Mouse (Mus musculus) inflammation-experienced regulatory T-cells, adult 6 months (primary cell): Measurements from ENCODE around the gene Ttll12. TPM values are rescaled to one million over a fixed set of nuclear protein-coding genes. Genes with fewer than 3 reads are reported as not detected.

Experiments
- ATAC-seq: one replicate; pipeline ENCODE4 v1.8.0; 2017
- polyA plus RNA-seq, 3 experiments: library from polyadenylated mRNA; unstranded; fragments of 100-300 nt; shearing (Covaris generic); gene quantifications; one replicate each; pipeline ENCODE4 v1.2.1; 2017

Gene Ttll12
- polyA plus RNA-seq, 3 experiments from 2014 or later = 11.0 to 17.4 (median 13.2) TPM

DNA sequence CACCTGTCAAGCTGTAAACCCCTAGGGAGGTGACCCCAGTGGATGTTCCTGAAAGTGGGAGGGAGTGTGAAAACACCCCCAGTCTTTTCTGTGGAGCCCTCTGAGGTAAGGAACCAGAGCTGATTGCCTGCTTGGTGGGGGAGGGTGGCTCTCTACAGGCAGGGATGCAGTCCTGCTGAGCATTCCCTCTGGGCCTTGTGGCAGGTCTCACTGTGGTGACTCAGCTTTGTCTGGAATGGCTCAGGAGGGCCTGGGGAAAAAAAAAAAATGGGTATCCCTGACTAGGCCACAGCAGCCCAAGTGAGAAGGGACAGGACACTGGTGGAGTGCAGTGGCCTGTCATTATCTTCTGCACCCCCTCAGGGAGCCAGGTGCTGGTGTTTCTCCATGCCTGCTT lies 1.8 kb downstream of the Ttll12 start:
- no peak for ATAC-seq

DNA sequence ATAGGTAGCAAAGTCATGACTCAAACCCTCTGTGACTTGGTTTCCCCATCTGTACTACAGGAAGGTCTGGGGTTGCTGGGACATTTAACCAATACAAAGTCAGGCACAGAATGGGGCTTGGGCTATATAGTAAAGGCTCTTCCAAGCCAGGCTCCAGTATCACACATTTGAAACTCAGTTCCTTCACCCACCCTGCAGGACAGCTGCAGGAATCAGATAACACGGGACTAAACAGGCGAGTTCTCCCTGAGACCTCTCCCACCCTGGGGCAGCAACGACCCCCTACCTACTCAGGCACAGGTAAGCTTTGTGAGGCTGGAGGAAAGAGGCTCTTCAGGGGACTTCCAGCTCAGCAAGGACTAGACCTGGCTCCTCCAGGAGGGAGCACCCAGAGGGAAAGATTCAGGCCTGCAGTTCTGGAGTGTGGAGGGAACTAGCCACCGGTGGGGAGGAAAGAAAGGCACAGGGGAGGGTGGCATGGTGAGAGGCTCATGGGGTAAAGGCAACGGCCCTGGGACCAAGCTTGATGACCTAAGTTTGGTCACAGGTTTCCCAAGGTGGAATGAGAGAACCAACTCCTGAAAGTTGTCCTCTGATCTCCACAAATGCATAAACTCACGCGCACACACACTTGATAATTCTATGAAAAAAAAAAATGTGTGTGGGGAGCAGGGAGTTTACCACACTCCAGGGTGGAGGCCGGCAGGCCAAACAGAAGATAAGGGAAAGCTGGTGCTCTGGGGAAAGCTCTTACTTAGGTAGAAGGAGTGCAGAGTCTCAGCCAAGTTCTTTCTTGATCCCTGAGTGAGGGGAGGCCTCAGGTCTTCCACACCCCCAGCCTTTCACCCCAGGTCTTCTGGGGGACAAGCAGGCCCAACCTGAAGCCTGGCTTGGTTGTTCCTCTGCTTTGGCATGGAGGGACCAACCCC lies 2.4 kb downstream of the Ttll12 start:
- no peak for ATAC-seq

DNA sequence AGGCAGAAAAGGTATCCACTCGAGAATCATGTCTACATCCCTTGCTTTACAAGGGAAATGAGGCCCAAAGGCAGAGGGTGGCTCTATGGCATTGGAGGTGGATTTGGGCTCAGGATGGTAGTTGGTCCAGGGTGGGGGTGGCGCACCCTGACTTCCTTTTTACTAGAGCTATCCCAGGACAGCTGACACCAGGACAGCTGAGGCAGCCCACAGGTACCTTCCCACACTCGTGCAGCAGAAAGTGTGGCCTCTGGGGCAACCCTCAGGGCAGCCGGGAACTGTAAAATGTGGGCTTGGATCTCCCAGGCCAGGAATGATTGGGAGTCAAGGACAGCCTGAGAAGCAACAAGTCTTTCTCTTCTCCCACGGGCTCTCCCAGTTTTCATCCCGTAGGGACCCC lies 3.2 kb downstream of the Ttll12 start:
- no peak for ATAC-seq

DNA sequence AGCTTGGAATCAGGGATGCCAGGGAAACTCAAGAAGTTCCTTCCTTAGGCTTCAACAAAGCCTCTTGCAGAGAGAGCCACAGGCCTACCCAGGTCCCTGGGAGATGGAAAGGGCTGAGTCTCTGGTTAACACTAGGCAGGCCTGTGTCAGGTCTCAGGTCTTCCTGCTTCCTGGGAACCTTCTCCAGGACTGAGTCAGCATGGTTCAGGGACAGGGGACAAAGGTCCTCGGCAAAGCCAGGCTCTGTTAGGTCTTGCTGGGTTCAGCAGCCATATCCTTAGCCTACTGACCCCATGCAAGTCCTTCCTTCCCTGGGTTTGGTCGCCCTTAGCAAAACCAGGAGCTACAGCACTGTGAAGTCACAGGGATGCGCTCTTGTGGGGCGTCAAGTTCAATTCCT lies 4.1 kb downstream of the Ttll12 start:
- no peak for ATAC-seq

DNA sequence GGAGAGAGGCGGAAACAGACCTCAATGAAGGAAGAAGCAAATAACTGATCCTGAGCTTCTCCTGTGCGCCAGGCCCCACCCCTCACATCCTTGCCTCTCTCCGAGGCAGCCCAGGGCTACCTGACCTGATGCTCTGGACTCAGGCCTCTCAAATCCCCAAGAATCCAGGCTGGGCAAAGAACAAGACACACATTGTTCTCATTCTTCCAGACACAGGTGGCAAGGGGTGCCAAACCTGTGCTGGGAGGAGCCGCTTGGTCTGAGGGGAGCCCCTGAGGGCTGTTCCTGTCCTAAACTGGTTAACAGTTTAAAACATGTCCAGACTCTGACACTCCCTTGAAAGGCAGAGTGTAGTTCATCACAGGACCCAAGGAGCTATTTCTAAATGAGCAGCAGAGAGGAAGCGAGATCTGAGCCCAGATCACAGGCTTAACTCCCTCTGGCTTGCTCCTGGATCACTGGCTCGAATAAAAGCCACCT lies 10.2 kb downstream of the Ttll12 start:
- ATAC-seq = no peak

DNA sequence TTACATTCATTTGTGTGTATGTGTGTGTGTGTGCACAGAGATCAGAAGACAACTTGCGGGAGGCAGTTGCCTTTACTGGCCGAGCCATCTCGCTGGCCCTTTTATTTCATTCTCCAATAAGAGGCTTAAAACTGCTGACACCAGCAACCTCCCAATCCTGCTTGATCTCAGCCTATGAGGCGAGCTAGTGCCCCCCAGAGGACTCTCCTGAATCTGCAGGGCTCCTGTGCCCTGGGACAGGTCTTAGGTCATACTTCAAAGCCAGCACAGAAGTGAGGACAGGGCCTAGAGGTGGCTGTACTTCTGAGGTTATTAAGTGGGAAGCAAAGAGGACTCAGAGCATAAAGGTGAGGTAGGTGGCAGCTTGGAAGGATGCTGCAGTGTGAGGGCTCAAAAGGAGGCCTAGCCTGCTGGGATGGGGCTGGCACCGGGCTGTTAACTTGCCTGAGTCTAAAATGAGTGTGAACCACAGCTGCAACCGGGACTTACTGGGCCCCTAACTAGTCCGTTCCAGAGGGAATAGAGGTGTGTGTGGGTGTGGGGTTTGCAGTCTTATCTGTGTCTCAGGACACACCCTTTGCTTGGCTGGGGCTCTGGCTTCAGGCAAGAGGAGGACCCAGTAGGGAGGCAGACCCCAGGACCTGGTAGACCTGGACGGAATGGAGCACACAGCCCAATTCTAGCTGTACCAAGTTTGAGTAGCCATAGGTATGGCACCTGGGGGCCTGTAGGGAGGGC lies 11.4 kb downstream of the Ttll12 start:
- no peak for ATAC-seq

DNA sequence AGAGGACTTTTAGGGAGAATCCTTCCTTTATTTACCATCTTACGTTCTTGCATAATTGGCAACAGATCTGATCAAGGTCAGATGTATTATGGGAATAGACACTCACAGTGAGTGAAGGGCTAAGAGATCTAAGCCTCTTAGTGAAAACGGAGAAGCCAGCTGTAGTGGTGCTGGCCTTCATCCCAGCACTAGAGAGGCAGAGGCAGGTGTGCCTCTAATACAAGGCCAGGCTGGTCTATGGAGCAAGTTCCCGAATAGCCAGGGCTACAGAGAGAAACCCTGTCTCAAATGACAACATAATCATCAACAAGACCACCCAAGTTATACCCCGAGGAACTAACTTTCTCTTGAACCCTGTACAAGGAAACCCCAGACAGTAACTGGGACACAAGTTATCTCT lies 12.0 kb downstream of the Ttll12 start:
- no peak for ATAC-seq

DNA sequence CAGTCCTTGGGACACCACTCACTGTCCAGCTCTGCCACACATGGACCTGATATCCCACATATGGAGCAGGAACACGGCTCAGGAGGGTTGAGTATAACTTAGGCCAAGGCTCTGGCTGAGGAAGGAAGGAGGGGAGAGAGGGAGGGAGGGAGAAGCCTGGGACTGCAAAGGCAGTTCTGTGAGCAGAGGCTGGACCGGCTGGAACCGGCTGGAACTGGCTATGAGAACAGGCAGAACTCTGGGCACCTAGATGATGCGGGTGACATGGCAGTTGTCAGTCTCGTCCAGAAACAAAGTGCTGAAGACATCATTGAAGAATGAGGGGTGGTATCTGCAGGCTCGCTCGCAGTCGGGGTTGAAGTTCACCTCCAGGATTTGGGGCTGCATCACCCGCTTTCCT lies 18.3 kb downstream of the Ttll12 start:
- ATAC-seq = no peak

DNA sequence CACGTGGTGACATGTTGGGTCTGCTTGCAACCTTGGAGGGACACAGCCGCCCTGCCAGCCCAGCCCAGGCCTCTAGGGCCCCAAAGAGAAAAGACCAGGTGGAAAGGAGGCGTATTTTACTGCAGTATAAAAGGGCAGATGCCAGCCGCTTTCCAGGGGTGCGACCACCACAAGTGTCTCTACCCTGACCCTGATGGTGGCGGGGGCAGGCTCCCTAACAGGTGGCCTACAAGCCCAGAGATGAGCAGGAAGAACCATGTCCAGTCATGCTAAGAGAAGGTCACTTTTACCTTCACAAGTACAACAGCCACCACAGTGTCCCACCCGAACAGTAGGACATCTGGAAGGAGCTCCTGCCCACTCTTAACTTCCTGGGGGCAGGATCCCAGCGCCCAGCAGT lies 19.4 kb downstream of the Ttll12 start:
- no peak for ATAC-seq

DNA sequence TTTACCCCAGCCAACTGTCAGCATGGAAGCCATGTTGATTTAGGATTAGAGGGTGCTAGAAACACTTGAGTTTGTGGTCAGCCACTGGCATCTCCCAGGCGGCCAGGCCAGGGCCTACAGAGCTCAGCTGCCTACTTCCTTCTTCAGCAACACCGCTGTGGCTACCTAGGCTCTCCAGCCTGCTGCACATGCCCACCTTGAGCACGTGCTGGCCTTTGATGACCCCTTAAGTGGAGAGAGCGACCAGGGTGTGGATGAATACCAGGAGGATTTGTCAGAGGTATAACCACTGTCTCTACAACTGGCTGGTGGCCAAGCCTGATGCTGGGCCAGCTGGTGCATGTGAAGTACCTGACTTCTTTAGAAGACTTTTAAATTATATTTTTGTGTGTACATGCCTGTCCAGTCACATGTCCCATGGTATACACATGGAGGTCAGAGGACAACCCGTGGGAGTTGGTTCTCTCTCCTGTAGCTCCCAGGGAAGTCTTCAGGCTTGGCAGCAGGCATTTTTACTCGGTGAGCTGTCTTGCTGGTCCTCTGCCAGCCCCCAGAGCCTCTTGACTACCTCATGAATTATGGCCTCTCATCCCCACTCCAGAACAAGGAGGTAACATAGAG lies 20.1 kb downstream of the Ttll12 start:
- ATAC-seq = no peak

DNA sequence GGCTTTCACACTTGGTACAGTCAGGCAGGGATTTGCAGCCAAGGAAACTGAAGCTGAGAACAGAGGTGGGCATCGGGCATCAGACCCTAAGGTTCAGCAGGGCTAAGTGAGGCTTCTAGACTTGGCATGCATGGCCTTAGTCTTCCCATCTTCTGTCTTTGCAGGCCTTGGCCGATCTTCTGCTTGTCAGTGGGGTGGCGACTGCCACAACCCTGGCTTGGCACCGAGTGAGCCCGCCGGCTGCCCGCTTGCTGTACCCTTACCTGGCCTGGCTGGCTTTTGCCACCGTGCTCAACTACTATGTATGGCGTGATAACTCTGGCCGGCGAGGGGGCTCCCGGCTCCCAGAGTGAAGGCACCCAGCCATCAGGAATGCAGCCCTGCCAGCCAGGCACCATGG lies 21.4 kb downstream of the Ttll12 start:
- no peak for ATAC-seq

DNA sequence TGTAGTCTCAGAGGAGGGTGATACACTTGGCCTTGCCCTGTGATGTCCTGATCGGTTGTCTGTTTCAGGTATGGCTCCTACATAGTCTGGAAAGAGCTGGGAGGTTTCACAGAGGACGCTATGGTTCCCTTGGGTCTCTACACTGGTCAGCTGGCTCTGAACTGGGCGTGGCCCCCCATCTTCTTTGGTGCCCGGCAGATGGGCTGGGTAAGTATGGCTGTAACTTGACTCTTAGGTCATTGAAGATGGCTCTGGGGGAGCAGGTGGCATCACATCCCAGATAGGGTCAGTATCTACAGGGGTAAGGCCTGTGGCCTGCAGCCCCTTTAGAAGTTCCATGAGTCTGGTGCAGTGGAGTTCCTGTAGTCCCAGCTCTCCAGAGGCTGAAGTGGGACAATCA lies 22.8 kb downstream of the Ttll12 start:
- no peak for ATAC-seq

DNA sequence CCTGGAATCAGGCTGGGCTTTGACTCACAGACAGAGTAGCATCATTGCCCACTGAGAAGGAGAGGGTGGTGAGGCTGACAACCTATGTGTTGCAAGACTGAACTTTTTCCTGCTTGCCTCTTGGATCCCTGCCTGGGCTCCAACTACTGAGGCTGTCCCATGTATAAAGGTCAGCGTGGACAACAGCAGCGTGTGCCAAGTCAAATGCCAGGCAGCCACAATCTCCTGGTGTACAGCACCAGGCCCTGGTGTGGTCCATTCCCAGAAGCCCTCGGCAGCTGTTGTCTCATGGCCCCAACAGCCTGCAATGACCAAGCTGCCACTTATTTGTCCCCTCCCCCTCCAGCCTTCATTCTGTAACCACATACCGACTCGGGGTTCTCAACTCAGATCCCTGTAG lies 23.3 kb downstream of the Ttll12 start:
- no peak for ATAC-seq

DNA sequence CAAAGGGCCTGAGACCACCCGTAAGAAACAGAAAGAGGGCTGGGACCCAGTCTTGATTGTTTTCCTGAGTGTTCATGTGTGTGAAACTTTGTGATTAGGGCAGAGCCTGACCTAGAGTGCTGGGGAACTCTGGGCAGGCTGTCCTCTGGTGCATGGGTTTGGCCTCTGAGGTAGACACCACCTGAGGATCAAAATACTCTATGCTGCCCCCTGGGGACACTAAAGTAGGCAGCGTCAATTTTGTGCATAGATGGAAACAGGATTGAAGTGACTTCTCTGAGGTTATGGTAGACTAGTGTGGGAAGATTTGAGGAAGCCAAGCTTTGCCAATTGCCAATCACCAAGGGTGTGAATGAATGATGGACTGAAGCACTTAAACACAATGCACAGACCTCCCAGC lies 24.3 kb downstream of the Ttll12 start:
- ATAC-seq = no peak

DNA sequence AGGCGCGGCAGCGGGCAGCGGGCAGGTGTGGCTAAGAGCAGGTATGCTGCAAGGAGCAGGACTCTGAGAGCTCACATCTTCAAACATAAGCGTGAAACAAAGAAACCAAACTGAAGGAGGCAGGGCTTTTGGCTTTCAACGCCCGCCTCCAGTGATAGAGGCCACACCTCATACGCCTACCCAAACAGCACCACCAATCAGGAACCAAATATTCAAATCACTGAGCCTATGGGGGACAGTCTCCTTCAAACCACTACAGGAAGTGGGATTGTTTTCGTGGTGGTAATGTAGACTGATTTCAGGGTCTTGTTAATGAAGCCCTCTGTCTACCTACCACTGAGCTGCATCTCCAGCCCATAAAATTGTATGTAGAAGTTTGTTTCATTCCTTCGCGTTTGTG lies 25.3 kb downstream of the Ttll12 start:
- peak; percentile 54 for ATAC-seq

DNA sequence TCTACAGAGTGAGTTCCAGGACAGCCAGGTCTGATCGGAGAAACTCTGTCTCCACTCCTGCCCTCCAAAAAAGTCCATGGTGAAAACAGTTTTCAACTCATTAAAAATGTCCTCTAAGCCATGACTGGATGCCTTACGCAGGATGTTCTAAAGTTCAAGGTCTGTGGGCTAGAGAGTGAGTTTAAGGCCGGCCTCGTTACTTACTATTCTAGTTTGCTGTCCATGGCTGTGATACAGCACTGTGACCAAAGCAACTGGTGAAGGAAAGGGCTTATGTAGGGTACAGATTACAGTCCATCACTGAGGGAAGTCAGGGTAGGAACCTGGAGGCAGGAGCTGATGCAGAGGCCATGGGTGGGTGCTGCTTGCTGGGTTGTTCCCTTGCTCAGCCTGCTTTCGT lies 26.4 kb downstream of the Ttll12 start:
- ATAC-seq = no peak

DNA sequence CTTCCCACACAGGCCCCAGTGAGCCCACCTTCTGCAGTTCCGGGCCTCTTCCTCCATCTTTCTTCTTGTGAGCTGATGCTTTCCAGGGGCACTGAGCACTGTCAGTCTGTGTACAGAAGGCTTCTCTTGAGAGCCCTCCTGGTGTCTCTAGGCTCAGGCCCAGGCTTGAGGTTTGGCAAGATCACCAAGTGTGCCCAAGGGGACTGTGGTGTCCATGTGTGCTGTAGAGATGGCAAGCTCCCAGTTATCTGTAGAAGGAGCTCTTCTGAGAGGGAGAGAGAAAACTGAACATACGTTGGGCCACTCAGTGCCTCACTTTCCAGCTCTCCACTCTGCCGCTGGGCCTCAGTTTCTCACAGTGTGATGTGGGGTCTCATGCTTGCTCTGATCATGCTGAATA lies 27.2 kb downstream of the Ttll12 start:
- ATAC-seq = no peak

DNA sequence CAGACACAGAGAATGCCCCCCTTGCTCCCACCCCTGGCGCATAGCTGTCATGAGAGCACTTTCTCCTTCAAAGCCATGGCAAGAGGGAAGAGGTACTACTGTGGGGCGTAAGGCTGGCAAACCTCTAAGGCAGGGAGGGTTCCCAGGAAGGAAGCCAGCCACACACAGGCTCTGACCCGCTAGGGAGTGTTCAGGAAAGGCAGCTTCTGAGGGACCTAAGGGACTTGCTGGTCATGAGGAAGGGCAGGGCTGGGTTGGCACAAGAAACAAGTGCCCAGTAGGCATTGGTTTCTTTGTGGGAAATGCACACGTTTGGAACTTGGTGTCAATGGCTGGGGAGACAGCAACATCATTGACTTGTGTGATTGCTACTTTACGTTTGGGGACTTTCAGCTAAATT lies 29.0 kb downstream of the Ttll12 start:
- ATAC-seq = no peak

DNA sequence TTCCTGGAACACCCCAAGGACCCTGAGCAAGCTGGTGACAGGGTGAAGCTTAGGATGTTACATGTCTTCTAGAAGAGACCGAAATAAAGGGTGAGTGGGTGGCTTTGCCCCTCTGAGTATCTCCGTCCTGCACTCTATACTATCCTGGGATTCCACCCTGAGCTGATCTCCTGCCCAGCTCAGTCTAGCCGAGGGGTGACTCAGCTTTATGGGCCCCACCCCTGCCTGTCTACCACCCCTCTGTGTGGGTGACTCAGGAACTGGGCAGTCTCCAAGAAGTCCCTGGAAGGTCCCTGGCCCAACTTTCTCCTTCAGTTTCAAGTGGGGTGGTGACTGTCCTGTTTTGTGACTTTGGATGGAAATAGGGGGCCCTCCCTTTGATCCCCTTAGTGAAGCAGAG lies 29.5 kb downstream of the Ttll12 start:
- ATAC-seq = no peak

DNA sequence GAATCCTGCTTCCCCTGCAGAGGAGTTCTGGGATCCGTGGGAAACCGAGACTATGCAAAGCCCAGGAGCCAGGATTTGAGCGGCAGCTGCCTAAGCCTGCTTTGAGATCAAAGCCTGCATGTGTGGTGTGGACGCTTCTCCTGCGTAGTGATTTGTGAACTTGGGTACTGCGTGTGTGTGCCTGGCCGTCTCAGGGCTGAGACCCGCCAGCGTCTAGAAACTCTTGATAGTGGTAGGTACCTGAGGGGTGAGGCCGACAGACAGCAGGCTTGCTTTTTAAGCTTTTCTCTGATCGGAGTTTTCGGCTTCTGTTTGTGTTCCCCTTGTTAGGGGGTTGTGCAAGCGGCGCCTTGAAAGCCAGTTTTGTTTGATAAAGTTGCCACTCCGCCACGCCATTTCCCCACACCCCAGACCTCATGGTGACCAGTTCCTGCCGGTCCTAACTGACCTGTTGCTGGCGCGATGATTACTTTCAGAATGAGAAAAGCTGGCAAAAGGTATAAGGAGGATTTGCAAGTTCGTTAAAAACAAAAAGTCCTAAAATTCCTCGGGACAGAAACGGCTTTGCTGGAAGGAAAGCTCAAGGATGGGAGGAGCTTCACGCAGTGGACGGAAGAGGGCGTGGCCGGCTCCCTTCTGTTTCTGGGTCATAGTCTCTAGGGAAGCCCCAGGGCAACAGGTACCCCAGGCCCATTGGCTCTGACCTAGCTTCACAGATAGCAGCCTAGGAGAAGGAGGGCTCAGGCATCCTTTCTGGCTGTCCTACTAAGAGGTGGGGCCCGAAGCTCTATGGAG lies 30.9 kb downstream of the Ttll12 start:
- ATAC-seq = peak; percentile 35

DNA sequence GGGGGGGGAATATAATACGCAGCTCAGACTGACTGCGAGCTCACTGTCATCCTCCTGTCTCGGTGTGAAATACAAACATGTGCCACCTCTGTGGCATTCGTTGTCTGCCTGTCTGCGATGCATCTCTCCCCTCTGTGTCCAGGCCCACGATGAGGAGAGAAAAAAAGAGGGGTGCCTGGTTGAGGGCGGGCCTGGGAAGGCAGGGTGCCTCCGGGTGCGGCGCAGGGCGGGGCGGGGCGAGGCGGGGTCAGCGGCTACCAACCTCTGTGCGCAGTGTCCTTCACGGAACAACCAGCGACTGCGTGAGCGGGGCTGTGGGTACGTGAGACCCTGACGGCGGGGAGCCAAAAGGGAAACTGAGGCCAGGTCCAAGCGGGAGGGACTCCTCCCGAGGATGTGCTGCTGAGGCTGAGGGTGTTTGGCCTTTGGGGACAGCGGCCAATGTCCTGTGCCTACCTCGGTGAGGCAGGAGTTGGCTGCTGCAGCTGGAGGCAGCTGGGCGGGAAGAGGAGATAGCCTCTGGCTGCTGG lies 31.6 kb downstream of the Ttll12 start, which contains the start of the genes Tspo and Mcat:
Gene Tspo, plus strand, starts transcription at position 266 of the 530 bp plus-strand sequence.
Gene Mcat, minus strand, starts transcription at position 461 of the 530 bp plus-strand sequence.
- ATAC-seq = peak; percentile 49

DNA sequence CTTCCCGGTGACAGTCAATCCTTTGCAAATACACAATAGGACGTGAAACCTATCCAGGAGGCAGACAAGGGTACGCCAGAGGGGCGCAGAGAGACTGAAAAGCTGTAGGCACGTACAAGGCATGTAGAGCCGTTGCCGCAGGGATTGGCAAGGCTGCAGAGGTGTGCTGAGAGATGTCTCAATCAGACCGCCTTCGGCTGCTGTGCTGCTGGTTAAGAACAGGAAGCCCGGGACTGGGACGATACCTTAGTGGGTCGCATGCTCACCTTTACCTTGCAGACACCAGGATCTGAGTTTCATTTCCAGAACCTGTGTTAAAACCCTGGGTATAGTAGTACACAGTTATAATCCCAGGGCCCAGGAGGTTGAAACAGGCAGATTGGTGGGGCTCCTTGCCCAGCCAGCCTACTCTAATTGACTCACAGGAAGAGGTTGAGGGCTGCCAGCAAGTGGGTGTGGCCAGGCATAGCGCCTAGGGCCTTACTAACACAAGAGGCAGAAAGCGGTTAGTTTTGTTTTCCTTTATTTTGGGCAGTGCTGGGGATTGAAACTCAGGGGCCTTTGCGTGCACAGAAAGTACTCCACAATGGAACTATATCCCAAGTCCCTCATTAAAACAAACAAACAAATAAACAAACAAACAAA lies 32.2 kb downstream of the Ttll12 start:
- ATAC-seq = peak; percentile 88
